Mouse (Mus musculus): ENCODE results near the gene Six4. TPM values are rescaled to one million over a fixed set of nuclear protein-coding genes. Genes with fewer than 3 reads are reported as not detected.
"Not testable (repeated sequence)": the region's sequence is repeated elsewhere in the genome, so short reads cannot be mapped to it uniquely, and the experiment has no call there.

Gene Six4
- total RNA-seq, 2 experiments from 2014 or later = 15.6 to 18.1 TPM

DNA sequence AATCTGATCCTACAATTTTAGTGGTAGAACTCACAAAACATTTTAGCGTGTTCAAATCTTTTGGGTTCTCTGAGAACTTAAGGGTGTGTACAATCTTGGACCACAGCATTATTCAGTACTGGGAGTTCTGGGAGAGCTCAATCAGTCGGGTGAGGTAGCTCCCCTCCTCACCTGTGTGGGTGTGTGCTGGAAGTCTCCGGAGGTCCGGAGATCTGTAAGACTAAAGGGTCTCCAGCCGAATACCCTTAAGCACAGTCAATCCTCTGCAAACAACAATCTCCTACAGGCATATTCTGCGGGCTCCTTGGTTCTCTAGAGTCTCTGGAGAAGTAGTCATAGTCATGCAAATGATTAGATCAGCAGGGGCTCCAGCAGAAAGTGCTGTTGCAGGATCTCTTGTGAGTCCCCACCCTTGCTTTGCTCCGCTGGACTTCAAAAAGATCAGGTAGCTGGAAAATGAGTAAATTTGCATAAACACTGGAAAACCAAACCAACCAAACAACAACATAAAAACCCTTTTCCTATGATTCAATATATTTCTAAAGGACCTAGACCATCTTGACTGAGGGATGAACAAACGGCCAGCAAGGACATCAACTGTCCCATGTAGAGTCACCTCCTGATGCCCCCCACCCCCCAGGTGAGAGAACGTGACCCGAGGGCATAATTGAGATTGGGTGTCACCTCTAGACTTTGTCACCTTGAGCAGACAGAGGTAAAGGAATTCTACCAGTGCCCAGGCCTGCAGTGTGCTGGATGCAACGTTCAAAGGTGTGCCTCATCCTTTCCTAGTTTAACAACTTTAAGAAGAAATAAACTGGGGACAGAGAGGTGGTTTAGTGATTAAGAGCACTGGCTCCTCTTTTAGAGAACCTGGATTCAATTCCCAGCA, 27.3 kb downstream of the Six4 start:
- TF ChIP-seq CTCF (IDR thresholded peaks at IDR 0.05) = no peak

DNA sequence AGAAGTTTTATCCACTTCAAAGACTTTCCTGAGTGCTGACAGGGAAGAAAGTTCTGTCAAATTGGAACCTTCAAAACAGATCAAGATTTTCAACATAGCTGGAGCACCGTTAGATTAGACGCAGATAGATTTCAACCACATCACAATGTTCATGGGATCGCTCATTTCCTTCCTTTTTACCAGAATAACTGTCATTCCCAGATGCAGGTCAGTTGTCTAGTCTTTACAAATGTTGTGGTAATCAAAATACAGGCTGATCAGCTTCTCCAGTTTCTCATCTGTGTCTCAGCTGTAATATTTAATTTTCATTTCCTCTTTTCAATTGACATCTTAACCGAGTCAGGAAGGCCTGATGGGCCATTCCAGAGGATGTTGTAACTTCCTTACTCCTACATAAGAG, 29.5 kb downstream of the Six4 start:
- Histone ChIP-seq H3K4me3 (no peak overlapping the region), H3K27ac (no peak overlapping the region)
- intact Hi-C loops (cut with DNase I) = no loop called here
- TF ChIP-seq CTCF (IDR thresholded peaks at IDR 0.05) = no peak
- no peak for DNase-seq

More for the DNA sequence above, 27.3 kb downstream of the Six4 start:
- intact Hi-C loops (cut with DNase I) = no loop called here
- no peak overlapping the region for H3K4me3 ChIP-seq
- H3K27ac ChIP-seq = no peak overlapping the region
- no peak for DNase-seq

DNA sequence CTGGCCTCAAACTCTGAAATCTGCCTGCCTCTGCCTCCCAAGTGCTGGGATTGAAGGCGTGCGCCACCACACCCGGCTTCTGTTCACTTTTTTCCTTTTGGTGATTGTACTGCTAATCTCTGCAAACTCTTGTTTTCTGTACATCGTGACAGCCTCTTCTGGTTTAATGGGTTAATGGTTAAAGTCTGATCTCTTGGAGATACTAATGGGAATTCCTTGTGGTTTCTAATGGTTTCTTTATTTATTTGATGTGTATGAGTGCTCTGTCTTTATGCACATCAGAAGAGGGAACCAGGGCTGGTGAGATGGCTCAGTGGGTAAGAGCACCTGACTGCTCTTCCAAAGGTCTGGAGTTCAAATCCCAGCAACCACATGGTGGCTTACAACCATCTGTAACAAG, 31.4 kb downstream of the Six4 start:
- DNase-seq; H3K27ac ChIP-seq; H3K4me3 ChIP-seq; intact Hi-C loops (cut with DNase I): not testable (repeated sequence)

DNA sequence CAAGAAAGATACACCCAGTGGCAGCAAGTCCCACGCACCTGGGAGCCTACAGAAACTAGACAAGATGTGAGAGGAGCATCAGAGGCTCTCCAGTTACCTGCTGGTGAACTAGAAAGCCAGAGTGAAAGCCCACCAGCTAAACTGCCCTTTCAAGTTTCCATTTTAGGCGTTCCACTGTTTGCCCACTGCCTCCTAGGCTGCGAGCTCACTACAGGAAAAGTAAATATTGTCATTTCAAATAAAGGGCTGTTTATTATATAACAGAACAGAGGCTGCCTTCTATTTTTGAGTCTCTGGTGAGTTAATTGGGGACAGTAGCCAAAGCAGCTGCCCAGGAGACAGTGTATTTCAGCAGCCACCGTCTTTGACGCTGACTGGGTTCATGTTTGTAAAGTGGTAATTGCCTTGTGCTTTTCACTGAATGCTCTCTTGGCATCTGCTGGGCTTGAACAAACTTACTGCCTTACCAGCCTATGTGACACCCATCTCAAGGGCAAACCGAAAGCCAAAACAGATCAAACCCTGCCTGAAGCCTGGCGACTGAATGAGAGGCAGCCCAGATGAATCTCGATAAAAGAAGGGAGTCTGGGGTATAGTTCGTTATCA, 52.3 kb downstream of the Six4 start:
- no peak for TF ChIP-seq CTCF (IDR thresholded peaks at IDR 0.05)
- intact Hi-C loops (cut with DNase I) = no loop called here
- Histone ChIP-seq H3K27ac (peak overlapping the region; percentile 59), H3K4me3 (no peak overlapping the region; the same call in 1 of the 2 replicates)
- no peak for DNase-seq

DNA sequence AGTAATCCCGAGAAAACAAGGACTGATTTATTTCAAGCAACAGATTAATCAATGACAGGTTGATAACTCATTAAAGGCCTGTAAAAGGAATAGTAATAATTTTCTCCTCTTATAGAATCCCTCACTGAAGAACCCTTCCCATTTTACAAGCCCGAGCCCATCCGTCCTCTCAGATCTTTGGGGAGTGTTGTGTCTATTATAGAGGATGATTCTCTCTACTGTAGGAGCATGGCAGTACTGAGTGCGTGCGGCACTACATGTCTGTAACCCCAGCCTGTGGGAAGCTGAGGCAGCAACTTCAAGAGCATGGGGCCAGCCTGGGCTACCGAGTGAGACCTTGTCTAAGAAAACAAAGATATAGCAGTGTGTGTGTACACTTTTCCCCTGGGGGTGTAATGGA, 55.8 kb downstream of the Six4 start:
- intact Hi-C loops (cut with DNase I) = no loop called here

DNA sequence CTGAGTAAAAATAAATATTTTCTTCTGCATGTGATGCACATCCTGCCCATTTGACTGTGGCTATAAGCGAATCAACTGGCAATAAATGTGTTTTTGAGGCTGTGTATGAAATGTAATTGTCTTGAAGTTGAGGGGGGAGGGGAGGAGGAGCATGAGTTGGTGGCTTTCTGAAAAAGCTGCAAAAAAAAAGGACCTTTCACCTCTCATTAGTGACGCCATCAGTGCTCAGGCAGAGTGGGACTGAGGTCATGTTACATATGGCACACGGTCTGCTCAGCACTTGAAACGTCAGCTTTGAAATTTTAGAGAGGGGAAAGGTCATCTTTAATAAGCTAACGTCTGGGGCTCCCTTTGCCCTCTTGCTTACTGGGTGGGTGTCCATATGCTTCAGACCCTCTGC, 57.8 kb downstream of the Six4 start:
- H3K4me3 ChIP-seq = no peak overlapping the region
- no peak for DNase-seq
- no peak overlapping the region for H3K27ac ChIP-seq
- intact Hi-C loops (cut with DNase I) = loop anchor here (2.0 kb wide), 1 partner anchor 57 kb away; the partner anchor contains the start of gene Six4
- TF ChIP-seq CTCF (IDR thresholded peaks at IDR 0.05) = no peak

More for the DNA sequence above, 55.8 kb downstream of the Six4 start:
- DNase-seq = no peak
- TF ChIP-seq CTCF (IDR thresholded peaks at IDR 0.05) = no peak
- H3K27ac ChIP-seq = peak overlapping the region; percentile 20; the same call in 1 of the 2 replicates
- no peak overlapping the region for H3K4me3 ChIP-seq

DNA sequence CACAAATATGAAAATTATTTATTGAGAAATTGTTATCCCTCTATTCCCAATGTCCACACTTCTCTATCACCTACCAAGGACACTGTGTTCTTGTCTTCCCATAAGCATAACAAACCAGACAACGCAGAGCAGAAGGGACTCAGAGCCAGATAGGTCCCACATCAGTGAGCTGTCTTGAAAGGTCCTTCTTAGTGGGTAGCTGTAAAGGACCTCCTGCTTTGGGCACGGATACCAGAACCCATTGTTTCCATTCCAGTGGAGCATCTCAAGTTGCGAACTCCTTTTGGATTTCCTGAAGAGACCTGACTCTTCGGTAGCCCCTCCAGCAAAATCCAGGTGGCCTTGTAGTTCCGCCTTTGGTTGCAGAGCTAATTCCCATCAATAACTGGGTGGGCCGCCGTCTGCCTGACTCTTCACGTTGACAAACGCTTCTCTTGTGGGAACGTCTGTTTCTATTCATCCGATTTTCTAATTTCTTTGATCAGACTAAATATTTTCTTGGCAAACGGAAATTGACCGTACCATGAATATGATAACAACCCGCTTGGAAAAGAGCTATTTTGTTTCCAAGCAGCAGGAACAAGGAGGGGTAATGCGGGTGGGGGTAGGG, 58.6 kb downstream of the Six4 start:
- intact Hi-C loops (cut with DNase I) = loop anchor here (2.0 kb wide), 1 partner anchor 58 kb away; the partner anchor contains the start of gene Six4
- TF ChIP-seq CTCF (IDR thresholded peaks at IDR 0.05) = no peak
- Histone ChIP-seq H3K4me3 (peak overlapping the region; percentile 80), H3K27ac (peak overlapping the region; percentile 98)
- no peak for DNase-seq

DNA sequence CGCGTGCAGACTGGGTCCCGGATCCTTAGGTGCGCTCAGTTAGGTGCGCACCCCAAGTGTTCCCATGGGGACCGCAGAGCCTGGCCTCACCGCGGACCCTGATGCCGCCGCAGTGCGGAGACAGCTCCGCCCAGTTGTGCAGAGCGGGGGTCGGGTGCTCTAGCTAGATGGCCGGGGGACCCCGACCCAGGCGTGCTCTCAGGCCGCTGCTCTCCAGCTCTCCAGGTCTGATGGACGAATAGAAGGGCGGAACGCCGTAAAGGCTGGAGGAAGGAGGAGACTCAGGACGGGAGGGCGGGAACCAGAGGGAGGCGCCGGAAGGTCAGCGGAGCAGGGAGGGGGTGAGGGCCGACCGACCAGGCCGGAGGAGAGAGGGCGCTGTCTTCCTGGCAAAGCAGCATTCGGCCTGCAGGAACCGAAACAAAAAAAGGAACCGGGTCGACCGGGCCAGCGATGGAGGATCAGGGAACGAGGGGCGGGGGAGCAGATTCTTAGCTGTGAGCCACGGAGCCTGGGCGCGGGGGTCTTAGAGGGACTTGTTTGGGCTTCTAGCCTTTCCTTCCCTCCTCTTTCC, 59.5 kb downstream of the Six4 start, which contains the start of gene Six1:
Six1 (minus strand) TSS at position 220 of the 574 bp plus-strand sequence.
- DNase-seq = peak; percentile 97
- H3K4me3 ChIP-seq = peak within 1 kb of the TSS; percentile 80
- H3K27ac ChIP-seq = peak within 1 kb of the TSS; percentile 98
- intact Hi-C loops (cut with DNase I) = loop anchor here (1.0 to 2.0 kb wide), 2 partner anchors 59 to 272 kb away; partner anchors contain the start of gene Six4
- peak; percentile 76 for TF ChIP-seq CTCF (IDR thresholded peaks at IDR 0.05)

DNA sequence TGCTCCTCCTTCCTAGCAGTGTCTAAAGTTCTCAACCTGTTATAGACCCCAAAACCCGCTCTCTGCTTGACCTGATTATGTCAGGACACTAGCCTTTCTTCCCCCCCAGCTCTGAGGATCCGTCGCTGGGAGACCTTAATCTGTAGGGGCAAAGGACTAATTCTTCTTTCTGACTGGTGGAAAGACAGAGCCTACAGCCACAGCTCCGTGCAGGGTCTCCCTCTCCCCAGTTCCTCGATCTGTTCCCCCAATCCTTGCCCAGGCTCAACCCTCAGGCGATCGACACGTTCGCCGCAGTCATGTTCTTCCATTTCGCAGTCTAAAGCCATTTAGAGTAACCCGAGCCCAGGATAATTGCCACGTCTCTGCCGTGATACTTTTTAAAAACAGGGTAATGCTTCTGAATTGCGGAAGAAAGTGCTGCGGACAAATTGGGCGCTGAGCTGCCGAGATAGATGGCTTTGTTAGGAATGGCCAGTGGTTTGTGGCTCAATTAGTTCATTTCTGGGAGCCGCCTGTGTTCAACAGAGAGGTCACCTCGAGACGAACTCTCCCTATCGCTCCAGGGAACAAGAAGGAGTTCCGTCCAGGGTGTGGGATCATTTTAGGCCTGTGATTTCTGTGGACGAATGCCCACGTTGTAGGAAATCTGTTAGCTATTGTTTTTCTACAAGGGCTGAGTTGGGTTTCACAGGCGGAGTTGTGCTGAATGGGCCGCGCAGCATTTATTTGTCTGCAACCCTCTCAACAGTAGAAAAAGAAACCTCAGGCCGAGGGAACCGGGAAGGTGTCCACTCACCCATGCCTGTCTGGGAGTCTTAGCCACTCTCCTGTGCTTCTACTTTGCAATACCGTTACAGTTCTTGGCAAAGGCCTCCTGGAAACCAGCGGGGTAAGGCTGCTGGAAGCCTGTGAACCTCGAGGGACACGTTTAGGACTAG, 60.3 kb downstream of the Six4 start:
- intact Hi-C loops (cut with DNase I) = loop anchor here (1.0 kb wide), 1 partner anchor 272 kb away; no protein-coding TSS in a partner anchor
- no peak for TF ChIP-seq CTCF (IDR thresholded peaks at IDR 0.05)
- Histone ChIP-seq H3K27ac (peak overlapping the region; percentile 98), H3K4me3 (peak overlapping the region; percentile 80)
- DNase-seq = peak; percentile 63

DNA sequence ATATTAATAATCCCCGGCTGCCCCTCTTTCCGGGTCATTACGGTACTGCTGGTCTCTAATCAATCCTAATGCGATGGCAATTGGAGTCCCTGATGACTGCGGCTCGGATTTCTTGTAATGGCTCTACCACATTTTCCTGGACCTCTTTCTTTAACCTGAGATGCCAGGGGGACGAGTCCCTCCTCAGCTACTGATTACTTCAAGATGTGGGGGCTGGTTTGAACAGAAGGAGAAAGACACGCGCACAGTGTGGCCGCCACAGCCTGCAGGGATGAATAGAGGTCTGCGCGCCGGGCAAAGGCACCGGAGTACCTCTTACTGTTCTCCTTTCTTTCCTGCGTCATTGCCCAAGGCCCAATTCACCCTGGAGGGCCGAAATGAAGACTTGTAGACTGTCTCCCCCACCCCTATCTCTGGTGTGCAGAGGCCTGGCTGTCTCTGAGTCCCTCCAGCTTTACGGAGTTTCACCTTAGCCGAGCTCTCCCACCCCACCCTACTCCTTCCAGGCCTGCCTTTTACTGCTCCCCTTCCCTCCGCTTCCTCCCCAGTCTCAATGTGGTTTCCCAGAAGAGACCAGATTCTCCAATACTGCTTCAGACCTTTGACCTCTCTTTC, 61.1 kb downstream of the Six4 start:
- TF ChIP-seq CTCF (IDR thresholded peaks at IDR 0.05) = no peak
- intact Hi-C loops (cut with DNase I) = no loop called here
- peak overlapping the region; percentile 98 for H3K27ac ChIP-seq
- H3K4me3 ChIP-seq = peak overlapping the region; percentile 80
- DNase-seq = peak; percentile 65

Measured in gastrocnemius, adult 2 months (tissue).